16 mouse cellular contexts compared by ENCODE assay signal in genomic region chr8:79015061-79015460, GRCm38 (mm10).
DNase-seq lines count a peak whose midpoint lies in the region.
"Had no signal": no experiment of that assay in that cellular context is flagged by ENCODE, and none has a peak within 500 bp of the region (broad histone marks: within the 10 kb centered on the region; RNA-seq: fewer than 3 reads in every experiment).

No protein-coding gene starts in this region.

- peak; percentile 10 for DNase-seq in kidney, postnatal 10 days
- DNase-seq in kidney, postnatal 25 days = no peak
- DNase-seq in R1 (ENCODE audit: low read depth, low spot score) = peak; percentile 74
- DNase-seq in cerebellum, adult 18-20 months = no peak
- no peak for DNase-seq in ovary, postnatal 10 days (ENCODE audit: low spot score)
- DNase-seq: adrenal gland, adult 8-10 months; adrenal gland, postnatal 14 days; adrenal gland, postnatal 36 days; B cell, adult 2 months; cerebellum, adult 11-12 months; cerebellum, adult 8-10 months; cerebellum, adult 9-11 months; cerebellum, postnatal 14 days; cerebellum, postnatal 36 days; embryo, embryonic 11 days; forebrain, postnatal 0 days had no signal

Comparison
In these comparisons a context has a peak if more than half of its experiments do, and no peak if none do; other contexts are left out.
1. DNase-seq: peak in kidney, postnatal 10 days (single experiment) and R1 (single experiment); none in kidney, postnatal 25 days (0 of 2), cerebellum, adult 18-20 months (0 of 2) and ovary, postnatal 10 days (single experiment).